Mouse (Mus musculus) bone marrow, adult 2 months (tissue): ENCODE data around the gene Kcne4.

Experiments used
- CTCF ChIP-seq: fragments of 200-500 bp; IDR thresholded peaks from 2 replicates; pipeline ENCODE4 v1.5.1; 2011; ENCODE audit warnings: low read length, control low read depth; ENCODE audit not compliant: control insufficient read depth, insufficient read depth
- POLR2A ChIP-seq: fragments of 200-500 bp; IDR thresholded peaks from 2 replicates; pipeline ENCODE4 v1.6.1; 2011; ENCODE audit warnings: low read depth, mild to moderate bottlenecking, control low read depth, low read length, borderline replicate concordance; ENCODE audit not compliant: control insufficient read depth

- TF ChIP-seq CTCF (no peak), POLR2A (no peak)
These were observed 9.1 kb upstream of the Kcne4 start for GRCm38 (mm10) chr1:78807428-78807827.
